In the genomic region with DNA sequence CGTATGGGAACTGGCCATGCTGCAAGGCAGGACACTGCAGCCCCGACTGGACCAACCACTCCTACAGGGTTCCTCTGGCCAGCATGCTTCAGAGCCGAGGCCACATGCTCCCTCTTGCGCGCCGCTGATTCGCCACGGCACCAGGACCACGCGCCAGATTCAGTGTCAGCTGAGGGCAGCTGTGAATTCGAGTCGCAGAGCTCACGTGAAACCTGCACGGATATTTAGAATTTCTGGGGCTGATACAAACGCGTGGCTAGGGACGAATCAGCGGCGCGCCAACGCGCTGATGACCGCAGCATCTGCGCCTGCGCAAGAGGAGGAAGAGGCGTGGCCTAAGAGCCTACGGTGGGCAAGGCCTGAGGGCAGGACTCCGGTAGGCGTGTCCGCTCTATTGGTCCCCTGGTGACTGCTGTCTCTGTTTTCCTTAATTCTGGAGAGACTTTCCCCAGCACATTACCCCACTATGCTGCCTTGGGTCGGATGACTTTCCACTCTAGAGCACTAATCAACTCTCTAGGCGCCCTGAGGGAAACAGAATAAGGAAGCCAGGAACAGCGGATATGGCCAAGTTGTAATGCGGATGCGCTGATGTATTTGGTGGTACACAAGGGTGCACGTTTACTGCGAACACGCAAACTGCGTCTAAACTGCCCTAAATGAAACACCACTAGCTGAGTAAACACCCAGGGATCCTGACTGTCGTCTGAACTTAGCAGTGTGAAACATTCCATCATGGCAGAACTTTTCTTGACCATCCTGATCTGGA, we compare ENCODE assay signal across 8 mouse cellular contexts. TPM values are rescaled to one million over a fixed set of nuclear protein-coding genes. Genes with fewer than 3 reads are reported as not detected.
DNase-seq lines count a peak whose midpoint lies in the region; ATAC-seq and TF ChIP-seq lines count a peak whose summit lies in the region.

A gene (minus strand): TSS at position 304 of the 769 bp plus-strand sequence.

- intact Hi-C loops in gastrocnemius, adult 2 months (cut with DNase I), result loop anchor here (5.0 kb wide), 2 partner anchors 66 to 156 kb away; a partner anchor contains a TSS
- intact Hi-C loops in left cerebral cortex, adult 2 months (cut with DNase I), result loop anchor here (5.0 kb wide), 1 partner anchor 156 kb away; a partner anchor contains a TSS

- peak within 1 kb of the TSS; percentile 72 for H3K9ac ChIP-seq in hindbrain, postnatal 0 days (replicated peaks; ENCODE audit: low read length)

- TF ChIP-seq CTCF in gastrocnemius, adult 2 months (IDR thresholded peaks at IDR 0.05), result no peak
- 0 out of 2 replicates have a peak, but pooled peaks have one; percentile 4 for TF ChIP-seq CTCF in hindbrain, postnatal 0 days (IDR thresholded peaks at IDR 0.05; ENCODE audit: low read depth)
- TF ChIP-seq CTCF in left cerebral cortex, adult 2 months (IDR thresholded peaks at IDR 0.05), result no peak; the same call in 1 of the 2 replicates

- peak within 1 kb of the TSS; percentile 78 for H3K4me3 ChIP-seq in gastrocnemius, adult 2 months
- peak within 1 kb of the TSS; percentile 54 for H3K4me3 ChIP-seq in hindbrain, postnatal 0 days (ENCODE audit: low read length)
- peak within 1 kb of the TSS; percentile 57 for H3K4me3 ChIP-seq in left cerebral cortex, adult 2 months

- peak within 1 kb of the TSS; percentile 99 for H3K4me2 ChIP-seq in hindbrain, postnatal 0 days (ENCODE audit: low read depth, low read length)

- peak within 1 kb of the TSS; percentile 95 for H3K27ac ChIP-seq in gastrocnemius, adult 2 months
- H3K27ac ChIP-seq in hindbrain, postnatal 0 days, result peak within 1 kb of the TSS; percentile 93
- peak within 1 kb of the TSS; percentile 87 for H3K27ac ChIP-seq in left cerebral cortex, adult 2 months

- WGBS in hindbrain, postnatal 0 days, result 6% methylated on average over 40 of the region's 40 CpGs

- no peaks in the 10 kb centered on the region for H3K27me3 ChIP-seq in hindbrain, postnatal 0 days (ENCODE audit: insufficient read depth, low read length)

- peaks cover 6% of the 10 kb centered on the region; the same call in 1 of the 2 replicates for H3K4me1 ChIP-seq in hindbrain, postnatal 0 days (ENCODE audit: insufficient read depth, low read length)

- H3K36me3 ChIP-seq in hindbrain, postnatal 0 days (ENCODE audit: insufficient read depth, low read length), result no peaks in the 10 kb centered on the region; the same call in 1 of the 2 replicates

- H3K9me3 ChIP-seq in hindbrain, postnatal 0 days (ENCODE audit: low read length), result no peaks in the 10 kb centered on the region

- peak; percentile 74 for DNase-seq in WW6 (ENCODE audit: low read depth, low spot score)
- DNase-seq in cerebellum, postnatal 4 days (ENCODE audit: low spot score in 2 of 2), result peak; percentile 87 to 93
- DNase-seq in gastrocnemius, adult 2 months, result peak; percentile 97
- DNase-seq in hindbrain, postnatal 0 days (ENCODE audit: low spot score), result peak; percentile 97
- DNase-seq in left cerebral cortex, adult 2 months (ENCODE audit: extremely low spot score in 1 of 2, low spot score in 2 of 2), result peak; percentile 90 to 93
- peak; percentile 88 to 93 for DNase-seq in right cerebral cortex, adult 2 months (ENCODE audit: low spot score in 2 of 2)
- peak; percentile 96 for DNase-seq in urinary bladder, postnatal 14 days (ENCODE audit: low spot score)

- peak; percentile 95 for ATAC-seq in hindbrain, postnatal 0 days
- ATAC-seq in megakaryocyte, adult 5-6 weeks (ENCODE audit: poor library complexity, severe bottlenecking), result peak; percentile 92

RNA-seq across cellular contexts. Expression of the gene that starts here (rescaled TPM):
- total RNA-seq in gastrocnemius, adult 2 months (2021), result 10 to 100 TPM in 1 of 2 experiments, 1 to 10 TPM in 1; 4.5 to 11.4 TPM
- total RNA-seq in hindbrain, postnatal 0 days (2014; rRNA removed), result 46.9 and 59.3 TPM in 2 replicates
- polyA plus RNA-seq in hindbrain, postnatal 0 days (2015; fragmentation: Nextera tagmentation; extraction: Ambion mirVana), result 32.5 and 33.1 TPM in 2 replicates
- total RNA-seq in left cerebral cortex, adult 2 months (2021), result 10 to 100 TPM; 25.8 to 30.7 TPM
- 3.9 and 4.4 TPM in 2 replicates for total RNA-seq in megakaryocyte, adult 5-6 weeks (2015)
- total RNA-seq in megakaryocyte, adult 5-6 weeks (2017), result 8.8 and 11.3 TPM in 2 replicates

Comparison
In these comparisons a context has a peak if more than half of its experiments do, and no peak if none do; other contexts are left out.
1. Peak in every context shown above with its lines: DNase-seq, ATAC-seq, H3K4me3 ChIP-seq and H3K27ac ChIP-seq.